Mouse (Mus musculus): ENCODE measurements around the gene Sec14l5. TPM values are rescaled to one million over a fixed set of nuclear protein-coding genes. Genes with fewer than 3 reads are reported as not detected.

Sec14l5 gene
- polyA plus RNA-seq, 1 experiment from 2014 or later = not detected

DNA sequence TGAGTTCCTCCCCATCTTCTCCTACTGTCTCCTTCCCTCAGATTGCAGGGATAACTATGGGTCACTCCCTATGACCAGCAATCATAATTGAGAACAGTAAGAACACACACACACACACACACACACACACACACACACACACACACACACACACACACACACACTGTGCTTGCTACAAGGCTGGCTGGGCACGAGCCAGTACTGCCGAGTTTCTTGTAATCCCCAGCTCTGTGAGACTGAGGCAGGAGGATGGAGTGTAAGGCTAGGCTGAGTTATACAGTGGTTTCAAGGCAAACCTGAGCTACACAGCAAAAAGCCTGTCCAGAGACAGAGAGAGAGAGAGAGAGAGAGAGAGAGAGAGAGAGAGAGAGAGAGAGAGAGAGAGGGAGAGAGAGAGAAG is 16.7 kb upstream of the Sec14l5 start:
- H3K9me3 ChIP-seq (replicated peaks; ENCODE audit: control insufficient read depth, low read length) = no peaks in the 10 kb centered on the region
- peaks cover 72% of the 10 kb centered on the region for H3K27me3 ChIP-seq (ENCODE audit: control insufficient read depth, insufficient read depth, low read length)
- no peak overlapping the region for H3K4me3 ChIP-seq (ENCODE audit: low read depth, low read length)
- no peak overlapping the region for H3K27ac ChIP-seq (ENCODE audit: low read depth, low read length)
- no peak overlapping the region for H3K9ac ChIP-seq (ENCODE audit: low read depth, low read length)
- WGBS (ENCODE audit: insufficient replicate concordance) = 46% methylated on average over 2 of the region's 2 CpGs
- H3K4me1 ChIP-seq (ENCODE audit: control insufficient read depth, insufficient read depth, low read length) = peaks cover 12% of the 10 kb centered on the region
- no peaks in the 10 kb centered on the region for H3K36me3 ChIP-seq (ENCODE audit: control insufficient read depth, insufficient read depth, low read length)
- no peak for ATAC-seq (replicated peaks; ENCODE audit: insufficient number of reproducible peaks, low FRiP score, low TSS enrichment)
- H3K4me2 ChIP-seq = no peak overlapping the region

DNA sequence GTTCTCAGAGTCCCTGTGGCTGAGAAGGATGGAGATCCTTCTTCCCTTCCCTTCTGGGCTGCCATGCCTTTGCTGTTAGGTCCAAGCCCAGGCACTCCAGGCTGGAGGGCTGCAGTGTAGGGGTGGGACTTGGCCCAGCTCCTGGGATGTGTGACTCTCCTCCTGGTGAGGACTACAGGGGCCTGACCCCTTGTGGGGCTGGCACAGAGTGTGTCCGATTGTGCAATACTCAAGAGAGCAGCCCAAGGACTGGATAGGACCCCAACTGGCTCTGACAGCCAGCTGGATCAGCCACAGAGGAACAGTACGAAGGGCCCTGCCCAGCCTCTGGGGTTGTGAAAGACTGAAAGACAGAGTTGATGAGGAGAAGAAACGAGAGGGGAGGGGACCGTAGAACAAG is 16.1 kb upstream of the Sec14l5 start:
- H3K27me3 ChIP-seq (ENCODE audit: control insufficient read depth, insufficient read depth, low read length) = peaks cover 74% of the 10 kb centered on the region
- no peak for ATAC-seq (replicated peaks; ENCODE audit: insufficient number of reproducible peaks, low FRiP score, low TSS enrichment)

DNA sequence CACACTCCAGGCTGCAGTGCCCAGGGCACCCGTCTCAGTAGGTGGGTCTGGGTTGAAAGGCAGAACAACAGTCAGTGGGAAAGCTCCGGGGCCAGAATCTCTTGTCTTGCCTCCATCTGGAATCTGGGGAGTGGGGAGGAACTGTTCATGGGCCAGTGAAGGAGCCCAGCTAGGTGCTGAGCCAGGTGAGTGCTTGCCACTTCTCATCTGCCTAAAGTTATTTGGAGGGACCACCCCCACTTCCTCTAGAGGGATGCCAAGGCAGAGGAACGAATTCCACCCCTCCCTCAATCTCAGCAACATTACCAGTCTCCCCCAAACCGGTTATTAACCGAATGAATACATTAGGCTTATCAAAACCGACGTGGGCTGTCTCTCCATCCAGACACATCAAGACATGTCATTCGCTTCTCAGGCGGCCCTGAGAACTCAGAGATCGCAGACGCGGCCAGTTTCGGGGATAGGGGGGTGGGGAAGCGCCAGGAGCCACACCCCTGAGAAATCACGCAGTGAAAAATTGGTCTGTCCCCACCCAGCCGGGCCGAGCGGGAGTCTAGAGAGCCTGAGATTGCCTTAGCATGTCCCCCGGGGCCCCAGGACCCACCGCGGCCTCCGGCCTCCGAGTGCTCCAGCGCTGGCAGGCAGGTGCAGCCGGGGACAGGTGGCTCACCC is 15.5 kb upstream of the Sec14l5 start:
- ATAC-seq (replicated peaks; ENCODE audit: insufficient number of reproducible peaks, low FRiP score, low TSS enrichment) = no peak
- Histone ChIP-seq H3K27ac (ENCODE audit: low read depth, low read length) (no peak overlapping the region), H3K4me2 (peak overlapping the region; percentile 73), H3K4me3 (ENCODE audit: low read depth, low read length) (peak overlapping the region; percentile 50), H3K4me1 (ENCODE audit: control insufficient read depth, insufficient read depth, low read length) (peaks cover 18% of the 10 kb centered on the region), H3K27me3 (ENCODE audit: control insufficient read depth, insufficient read depth, low read length) (peaks cover 69% of the 10 kb centered on the region), H3K9ac (ENCODE audit: low read depth, low read length) (no peak overlapping the region), H3K36me3 (ENCODE audit: control insufficient read depth, insufficient read depth, low read length) (no peaks in the 10 kb centered on the region), H3K9me3 (replicated peaks; ENCODE audit: control insufficient read depth, low read length) (no peaks in the 10 kb centered on the region)
- WGBS (ENCODE audit: insufficient replicate concordance) = 5% methylated on average over 25 of the region's 25 CpGs

More for the DNA sequence above, 16.1 kb upstream of the Sec14l5 start:
- no peak overlapping the region for H3K4me2 ChIP-seq
- no peak overlapping the region for H3K9ac ChIP-seq (ENCODE audit: low read depth, low read length)
- no peaks in the 10 kb centered on the region for H3K36me3 ChIP-seq (ENCODE audit: control insufficient read depth, insufficient read depth, low read length)
- no peak overlapping the region for H3K27ac ChIP-seq (ENCODE audit: low read depth, low read length)
- H3K4me3 ChIP-seq (ENCODE audit: low read depth, low read length) = no peak overlapping the region
- no peaks in the 10 kb centered on the region for H3K9me3 ChIP-seq (replicated peaks; ENCODE audit: control insufficient read depth, low read length)
- 28% methylated on average over 4 of the region's 4 CpGs for WGBS (ENCODE audit: insufficient replicate concordance)
- peaks cover 14% of the 10 kb centered on the region for H3K4me1 ChIP-seq (ENCODE audit: control insufficient read depth, insufficient read depth, low read length)

GRCm38 (mm10) chr16:5132401-5132801 is 14.5 kb upstream of the Sec14l5 start, which contains the start of gene Ppl:
Gene Ppl, minus strand, starts transcription at chr16:5132421.
- Histone ChIP-seq H3K9ac (ENCODE audit: low read depth, low read length) (0 out of 2 replicates have a peak within 1 kb of the TSS, but pooled peaks have one; percentile 3), H3K27ac (ENCODE audit: low read depth, low read length) (no peak within 1 kb of the TSS), H3K9me3 (replicated peaks; ENCODE audit: control insufficient read depth, low read length) (no peaks in the 10 kb centered on the region), H3K27me3 (ENCODE audit: control insufficient read depth, insufficient read depth, low read length) (peaks cover 63% of the 10 kb centered on the region), H3K36me3 (ENCODE audit: control insufficient read depth, insufficient read depth, low read length) (no peaks in the 10 kb centered on the region), H3K4me3 (ENCODE audit: low read depth, low read length) (peak within 1 kb of the TSS; percentile 50), H3K4me2 (peak within 1 kb of the TSS; percentile 73), H3K4me1 (ENCODE audit: control insufficient read depth, insufficient read depth, low read length) (peaks cover 21% of the 10 kb centered on the region)
- ATAC-seq (replicated peaks; ENCODE audit: insufficient number of reproducible peaks, low FRiP score, low TSS enrichment) = no peak
- 1% methylated on average over 36 of the region's 39 CpGs for WGBS (ENCODE audit: insufficient replicate concordance)

DNA sequence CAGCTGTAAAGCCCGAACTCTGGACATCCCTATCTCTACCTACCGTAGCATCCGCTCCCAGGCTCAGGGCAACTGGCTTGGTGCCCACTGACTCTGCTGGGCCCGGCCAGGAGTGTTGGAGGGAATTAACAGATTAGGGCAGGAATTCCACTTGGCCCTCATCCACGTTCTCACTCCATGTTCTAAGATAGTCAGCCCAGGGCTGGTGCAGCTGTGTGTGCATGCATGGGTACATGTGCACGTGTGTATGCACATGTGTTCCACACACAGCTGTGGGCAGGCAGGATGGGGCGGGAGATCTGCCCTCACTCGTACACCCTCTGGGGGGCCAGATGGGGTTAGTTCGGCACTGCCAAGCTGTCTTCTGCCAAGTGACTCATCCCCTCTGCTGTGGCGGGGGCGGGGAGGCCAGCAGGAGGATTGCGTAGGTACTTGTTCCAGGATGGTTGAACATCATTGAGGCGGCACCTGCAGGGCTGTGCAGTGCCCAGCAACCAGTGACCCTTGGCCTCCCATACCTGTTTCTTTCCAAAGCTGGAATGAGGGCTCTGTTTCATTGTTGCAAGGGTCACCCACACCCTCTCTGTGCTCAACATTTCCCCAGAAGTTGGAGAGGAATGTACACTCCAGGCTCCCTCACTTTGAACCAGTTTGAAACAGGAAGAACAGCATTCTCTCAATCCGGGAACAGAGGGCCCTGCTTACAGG is 12.1 kb upstream of the Sec14l5 start:
- no peaks in the 10 kb centered on the region for H3K9me3 ChIP-seq (replicated peaks; ENCODE audit: control insufficient read depth, low read length)
- no peak overlapping the region for H3K27ac ChIP-seq (ENCODE audit: low read depth, low read length)
- no peaks in the 10 kb centered on the region for H3K36me3 ChIP-seq (ENCODE audit: control insufficient read depth, insufficient read depth, low read length)
- no peak overlapping the region for H3K9ac ChIP-seq (ENCODE audit: low read depth, low read length)
- 60% methylated on average over 14 of the region's 14 CpGs for WGBS (ENCODE audit: insufficient replicate concordance)
- ATAC-seq (replicated peaks; ENCODE audit: insufficient number of reproducible peaks, low FRiP score, low TSS enrichment) = peak; percentile 41; the same call in 1 of the 2 replicates
- H3K27me3 ChIP-seq (ENCODE audit: control insufficient read depth, insufficient read depth, low read length) = peaks cover 47% of the 10 kb centered on the region
- no peak overlapping the region for H3K4me2 ChIP-seq
- H3K4me1 ChIP-seq (ENCODE audit: control insufficient read depth, insufficient read depth, low read length) = peaks cover 21% of the 10 kb centered on the region
- no peak overlapping the region for H3K4me3 ChIP-seq (ENCODE audit: low read depth, low read length)

DNA sequence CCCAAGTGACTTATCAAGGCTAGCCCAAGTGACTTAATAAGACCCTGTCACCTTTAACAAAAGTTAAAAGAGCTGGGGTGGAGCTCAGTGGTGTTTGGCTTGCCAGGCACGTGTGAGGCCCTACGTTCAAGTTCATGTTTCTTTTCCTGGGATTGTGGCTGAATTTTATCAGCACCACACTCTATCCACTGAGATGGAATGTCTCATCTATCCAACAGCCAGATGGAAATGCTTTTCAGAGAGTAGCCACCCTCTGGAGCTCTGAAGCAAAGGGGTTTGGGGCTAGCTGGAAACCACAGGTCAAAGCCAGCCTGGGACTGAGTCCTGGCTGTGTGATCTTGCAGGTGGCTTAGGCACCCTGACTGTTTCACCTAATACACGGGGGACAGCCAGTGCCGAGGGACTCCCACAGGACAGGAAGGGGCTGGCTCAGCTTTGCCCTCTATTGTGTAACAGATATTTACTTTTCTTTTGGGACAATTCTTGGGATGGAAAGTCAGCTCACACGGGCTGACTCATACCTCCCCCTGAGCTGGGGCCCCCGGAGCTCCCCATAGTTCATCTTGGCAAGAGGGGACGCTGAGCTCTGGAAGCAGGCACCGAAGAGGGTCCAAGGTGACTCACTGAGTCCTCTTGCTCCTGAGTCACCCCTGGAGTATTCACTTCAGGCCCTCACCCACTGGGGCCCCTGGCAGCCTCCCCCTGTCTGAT is 11.2 kb upstream of the Sec14l5 start:
- peaks cover 21% of the 10 kb centered on the region for H3K4me1 ChIP-seq (ENCODE audit: control insufficient read depth, insufficient read depth, low read length)
- ATAC-seq (replicated peaks; ENCODE audit: insufficient number of reproducible peaks, low FRiP score, low TSS enrichment) = no peak
- peaks cover 41% of the 10 kb centered on the region for H3K27me3 ChIP-seq (ENCODE audit: control insufficient read depth, insufficient read depth, low read length)
- 47% methylated on average over 8 of the region's 8 CpGs for WGBS (ENCODE audit: insufficient replicate concordance)
- no peak overlapping the region for H3K27ac ChIP-seq (ENCODE audit: low read depth, low read length)
- H3K9ac ChIP-seq (ENCODE audit: low read depth, low read length) = no peak overlapping the region
- H3K4me3 ChIP-seq (ENCODE audit: low read depth, low read length) = no peak overlapping the region
- H3K9me3 ChIP-seq (replicated peaks; ENCODE audit: control insufficient read depth, low read length) = no peaks in the 10 kb centered on the region
- H3K4me2 ChIP-seq = no peak overlapping the region
- no peaks in the 10 kb centered on the region for H3K36me3 ChIP-seq (ENCODE audit: control insufficient read depth, insufficient read depth, low read length)

GRCm38 (mm10) chr16:5136505-5136904 is 10.4 kb upstream of the Sec14l5 start:
- 0 out of 2 replicates have a peak, but pooled peaks have one; percentile 23 for ATAC-seq (replicated peaks; ENCODE audit: insufficient number of reproducible peaks, low FRiP score, low TSS enrichment)
- Histone ChIP-seq H3K27me3 (ENCODE audit: control insufficient read depth, insufficient read depth, low read length) (peaks cover 33% of the 10 kb centered on the region), H3K9ac (ENCODE audit: low read depth, low read length) (no peak overlapping the region), H3K9me3 (replicated peaks; ENCODE audit: control insufficient read depth, low read length) (no peaks in the 10 kb centered on the region), H3K4me2 (no peak overlapping the region), H3K36me3 (ENCODE audit: control insufficient read depth, insufficient read depth, low read length) (no peaks in the 10 kb centered on the region), H3K4me3 (ENCODE audit: low read depth, low read length) (no peak overlapping the region), H3K4me1 (ENCODE audit: control insufficient read depth, insufficient read depth, low read length) (peaks cover 21% of the 10 kb centered on the region), H3K27ac (ENCODE audit: low read depth, low read length) (no peak overlapping the region)
- 23% methylated on average over 4 of the region's 4 CpGs for WGBS (ENCODE audit: insufficient replicate concordance)

GRCm38 (mm10) chr16:5137006-5137540 is 9.8 kb upstream of the Sec14l5 start:
- WGBS (ENCODE audit: insufficient replicate concordance) = 69% methylated on average over 12 of the region's 12 CpGs

More at GRCm38 (mm10) chr16:5137006-5137540, 9.8 kb upstream of the Sec14l5 start:
- H3K9me3 ChIP-seq (replicated peaks; ENCODE audit: control insufficient read depth, low read length) = no peaks in the 10 kb centered on the region
- no peak overlapping the region for H3K9ac ChIP-seq (ENCODE audit: low read depth, low read length)
- H3K27ac ChIP-seq (ENCODE audit: low read depth, low read length) = no peak overlapping the region
- ATAC-seq (replicated peaks; ENCODE audit: insufficient number of reproducible peaks, low FRiP score, low TSS enrichment) = no peak
- H3K36me3 ChIP-seq (ENCODE audit: control insufficient read depth, insufficient read depth, low read length) = no peaks in the 10 kb centered on the region
- H3K4me1 ChIP-seq (ENCODE audit: control insufficient read depth, insufficient read depth, low read length) = peaks cover 19% of the 10 kb centered on the region
- H3K4me2 ChIP-seq = no peak overlapping the region
- no peak overlapping the region for H3K4me3 ChIP-seq (ENCODE audit: low read depth, low read length)
- H3K27me3 ChIP-seq (ENCODE audit: control insufficient read depth, insufficient read depth, low read length) = peaks cover 27% of the 10 kb centered on the region
